Mouse (Mus musculus) central nervous system, embryonic 14 days (tissue): ENCODE results near the gene Krt4. TPM values are rescaled to one million over a fixed set of nuclear protein-coding genes. Genes with fewer than 3 reads are reported as not detected.

Source experiments
- polyA plus RNA-seq: library from polyadenylated mRNA; depleted of rRNA; stranded (reverse); fragments of >200 nt; gene quantifications from 2 replicates; pipeline ENCODE4 v1.2.3, GENCODE M21; 2012; rRNA removed

Krt4 gene
- polyA plus RNA-seq = 0.07 and 3.0 TPM in 2 replicates

GRCm38 (mm10) chr15:101924635-101925034, at the start of gene Krt4:
Gene Krt4, minus strand, starts transcription at chr15:101924735.

DNA sequence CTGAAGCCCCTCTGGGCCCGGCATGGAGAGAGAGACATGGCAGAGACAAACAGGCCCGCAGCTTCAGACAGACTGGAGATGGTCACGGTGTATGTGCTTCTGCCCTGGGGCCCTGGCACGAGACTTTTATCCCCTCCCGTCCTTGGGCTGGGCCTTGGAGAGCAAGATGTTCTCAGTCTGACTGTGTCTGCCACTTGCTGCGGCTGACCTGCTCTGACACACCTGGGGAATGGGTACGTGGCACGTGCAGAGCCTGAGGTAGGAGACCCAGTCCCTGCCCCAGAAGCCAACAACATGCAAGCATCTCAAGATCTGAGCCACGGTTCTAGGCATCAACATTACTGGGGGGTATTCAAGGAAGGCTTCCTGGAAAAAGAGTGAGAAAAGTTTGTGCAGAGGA, 29.7 kb upstream of the Krt4 start, which contains the start of gene Krt78:
TSS of gene Krt78 (minus strand) at position 101 of the 400 bp plus-strand sequence.

DNA sequence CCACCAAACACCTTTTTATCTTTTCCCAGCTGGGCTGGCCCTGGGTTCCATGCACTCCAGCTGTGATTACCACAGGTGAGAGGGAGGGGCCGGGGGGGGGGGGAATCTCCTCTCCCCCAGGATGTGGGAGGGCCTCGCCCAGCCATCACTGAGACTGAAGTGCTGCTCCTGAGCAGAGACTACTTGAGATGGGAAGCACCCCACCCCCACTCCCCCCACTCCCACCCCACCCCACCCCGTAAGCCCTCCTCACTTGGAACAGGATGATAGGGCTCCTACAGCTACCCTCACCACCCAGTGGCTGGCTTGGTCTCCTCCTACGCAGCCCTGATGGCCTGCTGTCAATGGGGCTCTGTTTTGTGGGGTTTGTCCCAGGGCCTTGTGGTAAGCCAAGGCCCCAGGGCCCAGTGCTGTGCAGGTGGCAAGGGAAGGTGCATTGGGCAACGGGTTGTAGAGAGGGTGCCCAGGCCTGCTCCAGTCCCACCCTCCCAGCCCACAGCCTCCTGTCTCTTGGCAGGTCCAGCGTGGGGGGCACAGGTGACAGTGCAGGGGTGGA, 15.8 kb upstream of the Krt4 start, which contains the start of gene Krt79:
TSS of gene Krt79 (minus strand) at position 51 of the 556 bp plus-strand sequence.

GRCm38 (mm10) chr15:101892820-101893219, 31.7 kb downstream of the Krt4 start, which contains the start of gene Krt76:
Gene Krt76, minus strand, starts transcription at chr15:101892920.

DNA sequence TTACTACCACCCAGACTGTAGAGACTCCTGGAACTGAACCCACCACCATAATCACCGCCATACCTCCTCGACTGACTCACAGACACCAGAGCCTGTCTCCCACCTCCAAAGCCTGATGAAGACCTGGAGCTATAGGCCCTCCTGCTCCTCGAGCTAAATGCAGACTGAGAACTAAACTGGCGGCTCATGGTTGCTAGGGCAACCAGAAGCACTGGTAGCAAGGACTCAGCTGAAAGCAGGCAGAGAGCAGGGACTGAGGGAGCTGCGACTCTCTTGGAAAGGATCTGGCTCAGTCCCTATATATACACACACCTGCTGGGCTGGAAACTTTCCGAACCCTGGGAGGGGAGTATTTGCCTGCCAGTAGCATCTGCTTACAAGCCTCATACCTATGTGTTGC, 55.1 kb downstream of the Krt4 start, which contains the start of gene Krt77:
TSS of gene Krt77 (minus strand) at position 275 of the 400 bp plus-strand sequence.

Other genes with a start within 250 kb of the Krt4 start
- gene Krt6b, start 244.4 kb downstream of the Krt4 start, polyA plus RNA-seq = not detected in 2 replicates
- 0.02 and 0.88 TPM in 2 replicates for gene Krt6a, start 230.4 kb downstream of the Krt4 start, polyA plus RNA-seq
- 5.6 and 59.9 TPM in 2 replicates for gene Krt5, start 211.8 kb downstream of the Krt4 start, polyA plus RNA-seq
- 0.04 and 0.24 TPM in 2 replicates for gene Krt71, start 181.6 kb downstream of the Krt4 start, polyA plus RNA-seq
- 0.15 TPM in 1 of 2 replicates, not detected in the other for gene Krt72, start 138.3 kb downstream of the Krt4 start, polyA plus RNA-seq
- 0.76 and 0.79 TPM in 2 replicates for gene Krt73, start 122.4 kb downstream of the Krt4 start, polyA plus RNA-seq
- not detected in 2 replicates for gene Krt2, start 106.6 kb downstream of the Krt4 start, polyA plus RNA-seq
- gene Krt1, start 73.9 kb downstream of the Krt4 start, polyA plus RNA-seq = 8.5 and 15.9 TPM in 2 replicates
- gene Krt77, start 55.0 kb downstream of the Krt4 start, polyA plus RNA-seq = 0.39 and 1.2 TPM in 2 replicates
- gene Krt76, start 31.8 kb downstream of the Krt4 start, polyA plus RNA-seq = not detected in 2 replicates
- 0.25 and 0.35 TPM in 2 replicates for gene Krt79, start 15.6 kb upstream of the Krt4 start, polyA plus RNA-seq
- gene Krt78, start 29.6 kb upstream of the Krt4 start, polyA plus RNA-seq = 0.02 TPM in 1 of 2 replicates, not detected in the other
- gene Krt8, start 79.7 kb upstream of the Krt4 start, polyA plus RNA-seq = 2.3 and 7.2 TPM in 2 replicates
- gene Krt18, start 103.4 kb upstream of the Krt4 start, polyA plus RNA-seq = 2.3 and 5.3 TPM in 2 replicates
- 183 TPM in 2 replicates for gene Eif4b, start 149.0 kb upstream of the Krt4 start, polyA plus RNA-seq
- gene Tns2, start 175.7 kb upstream of the Krt4 start, polyA plus RNA-seq = 15.9 and 36.1 TPM in 2 replicates
- gene Spryd3, start 211.5 kb upstream of the Krt4 start, polyA plus RNA-seq = 61.2 and 70.4 TPM in 2 replicates
- gene Igfbp6, start 219.6 kb upstream of the Krt4 start, polyA plus RNA-seq = 0.98 and 2.7 TPM in 2 replicates
- gene Soat2, start 225.8 kb upstream of the Krt4 start, polyA plus RNA-seq = 0.20 and 0.25 TPM in 2 replicates